Mouse (Mus musculus): Measurements from ENCODE around the gene Zfp810. TPM values are rescaled to one million over a fixed set of nuclear protein-coding genes. Genes with fewer than 3 reads are reported as not detected.
A peak's percentile ranks its signal among the peaks of the same experiment; 100 is the strongest.

The Zfp810 gene
- polyA plus RNA-seq (2015; fragmentation: Nextera tagmentation; extraction: Ambion mirVana), result 13.3 and 14.7 TPM in 2 replicates

- H3K4me3 ChIP-seq (ENCODE audit: low read length), result peak within 1 kb of the TSS; percentile 69
- H3K9ac ChIP-seq (ENCODE audit: low read length), result peak within 1 kb of the TSS; percentile 85
- H3K4me2 ChIP-seq (ENCODE audit: low read depth, low read length), result peak within 1 kb of the TSS; percentile 92
- peak within 1 kb of the TSS; percentile 57 for H3K27ac ChIP-seq (ENCODE audit: low read length)
- H3K36me3 ChIP-seq (ENCODE audit: control insufficient read depth, insufficient read depth), result peaks cover 20% of the 10 kb centered on the region
- H3K27me3 ChIP-seq (ENCODE audit: control insufficient read depth, insufficient read depth, low read length), result no peaks in the 10 kb centered on the region
- H3K4me1 ChIP-seq (ENCODE audit: control insufficient read depth, insufficient read depth, low read length), result peaks cover 8% of the 10 kb centered on the region
- under 1% methylated on average over 56 of the region's 56 CpGs for WGBS
- ATAC-seq (replicated peaks; ENCODE audit: extremely low read depth, insufficient read depth, low FRiP score), result peak; percentile 99
- H3K9me3 ChIP-seq (replicated peaks; ENCODE audit: control insufficient read depth, low read length), result peaks cover 16% of the 10 kb centered on the region
These were observed at the start of gene Zfp810 for GRCm38 (mm10) chr9:22307156-22307919. Gene Zfp810 (minus strand): TSS chr9:22307648.

GRCm38 (mm10) chr9:22355919-22356318 is 48.5 kb upstream of the Zfp810 start:
- Histone ChIP-seq H3K4me3 (ENCODE audit: low read length) (no peak overlapping the region), H3K9me3 (replicated peaks; ENCODE audit: control insufficient read depth, low read length) (no peaks in the 10 kb centered on the region), H3K36me3 (ENCODE audit: control insufficient read depth, insufficient read depth) (peaks cover 57% of the 10 kb centered on the region), H3K9ac (ENCODE audit: low read length) (no peak overlapping the region), H3K27ac (ENCODE audit: low read length) (no peak overlapping the region), H3K4me2 (ENCODE audit: low read depth, low read length) (no peak overlapping the region), H3K27me3 (ENCODE audit: control insufficient read depth, insufficient read depth, low read length) (no peaks in the 10 kb centered on the region), H3K4me1 (ENCODE audit: control insufficient read depth, insufficient read depth, low read length) (no peaks in the 10 kb centered on the region)
- 92% methylated on average over 3 of the region's 3 CpGs for WGBS
- no peak for ATAC-seq (replicated peaks; ENCODE audit: extremely low read depth, insufficient read depth, low FRiP score)

- no peak for ATAC-seq (replicated peaks; ENCODE audit: extremely low read depth, insufficient read depth, low FRiP score)
- no peak overlapping the region for H3K4me2 ChIP-seq (ENCODE audit: low read depth, low read length)
- no peaks in the 10 kb centered on the region for H3K9me3 ChIP-seq (replicated peaks; ENCODE audit: control insufficient read depth, low read length)
- H3K4me3 ChIP-seq (ENCODE audit: low read length), result no peak overlapping the region
- peaks cover 39% of the 10 kb centered on the region for H3K36me3 ChIP-seq (ENCODE audit: control insufficient read depth, insufficient read depth)
- H3K27me3 ChIP-seq (ENCODE audit: control insufficient read depth, insufficient read depth, low read length), result no peaks in the 10 kb centered on the region
- no peaks in the 10 kb centered on the region for H3K4me1 ChIP-seq (ENCODE audit: control insufficient read depth, insufficient read depth, low read length)
- H3K9ac ChIP-seq (ENCODE audit: low read length), result no peak overlapping the region
- 83% methylated on average over 5 of the region's 5 CpGs for WGBS
- no peak overlapping the region for H3K27ac ChIP-seq (ENCODE audit: low read length)
These were observed 46.5 kb upstream of the Zfp810 start for GRCm38 (mm10) chr9:22353901-22354300.

GRCm38 (mm10) chr9:22353465-22353864 is 46.0 kb upstream of the Zfp810 start:
- Histone ChIP-seq H3K9me3 (replicated peaks; ENCODE audit: control insufficient read depth, low read length) (no peaks in the 10 kb centered on the region), H3K4me3 (ENCODE audit: low read length) (no peak overlapping the region), H3K9ac (ENCODE audit: low read length) (no peak overlapping the region), H3K36me3 (ENCODE audit: control insufficient read depth, insufficient read depth) (peaks cover 35% of the 10 kb centered on the region), H3K4me2 (ENCODE audit: low read depth, low read length) (no peak overlapping the region), H3K4me1 (ENCODE audit: control insufficient read depth, insufficient read depth, low read length) (no peaks in the 10 kb centered on the region), H3K27me3 (ENCODE audit: control insufficient read depth, insufficient read depth, low read length) (no peaks in the 10 kb centered on the region), H3K27ac (ENCODE audit: low read length) (no peak overlapping the region)
- 95% methylated on average over 5 of the region's 5 CpGs for WGBS
- no peak for ATAC-seq (replicated peaks; ENCODE audit: extremely low read depth, insufficient read depth, low FRiP score)

DNA sequence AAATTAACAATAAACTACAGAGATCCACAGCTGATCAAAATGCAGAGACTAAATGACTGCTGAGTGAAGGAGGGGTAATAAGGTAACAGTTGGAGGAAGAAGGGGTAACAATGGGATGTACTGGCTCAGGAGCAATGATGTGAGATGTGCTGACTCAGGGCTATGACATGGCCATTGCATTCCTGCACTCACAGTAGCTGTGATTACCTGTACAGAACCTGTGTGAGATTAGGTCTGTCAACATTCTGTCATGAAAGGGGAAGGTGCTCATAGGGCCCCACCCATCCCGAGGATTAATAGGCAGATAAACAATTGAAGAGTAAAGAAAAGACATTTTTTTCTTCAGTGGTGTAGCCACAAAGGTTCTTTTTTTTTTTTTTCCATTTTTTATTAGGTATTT is 32.9 kb upstream of the Zfp810 start:
- 81% methylated on average over 1 of the region's 1 CpGs for WGBS
- H3K36me3 ChIP-seq (ENCODE audit: control insufficient read depth, insufficient read depth), result peaks cover 53% of the 10 kb centered on the region
- no peak overlapping the region for H3K9ac ChIP-seq (ENCODE audit: low read length)
- no peaks in the 10 kb centered on the region for H3K9me3 ChIP-seq (replicated peaks; ENCODE audit: control insufficient read depth, low read length)
- H3K27ac ChIP-seq (ENCODE audit: low read length), result no peak overlapping the region
- no peak overlapping the region for H3K4me2 ChIP-seq (ENCODE audit: low read depth, low read length)
- H3K4me1 ChIP-seq (ENCODE audit: control insufficient read depth, insufficient read depth, low read length), result no peaks in the 10 kb centered on the region
- H3K4me3 ChIP-seq (ENCODE audit: low read length), result no peak overlapping the region
- ATAC-seq (replicated peaks; ENCODE audit: extremely low read depth, insufficient read depth, low FRiP score), result no peak
- no peaks in the 10 kb centered on the region for H3K27me3 ChIP-seq (ENCODE audit: control insufficient read depth, insufficient read depth, low read length)

DNA sequence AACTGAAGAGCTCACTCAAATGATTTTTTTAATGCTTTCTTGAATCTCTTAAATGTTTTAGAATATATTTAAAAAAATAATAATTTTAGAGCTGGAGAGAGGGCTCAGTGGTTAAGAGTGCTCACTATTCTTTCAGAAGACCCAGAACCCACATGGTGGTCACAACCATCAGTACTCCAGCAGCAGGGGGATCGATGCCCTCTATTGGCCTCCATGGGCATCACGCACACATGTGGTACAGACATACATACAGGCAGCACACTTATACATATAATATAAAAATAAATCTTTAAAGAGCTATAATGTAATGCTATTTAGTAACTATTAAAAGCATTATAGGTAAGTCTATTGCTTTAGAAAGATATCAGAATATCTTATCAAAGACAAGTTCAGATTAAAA is 29.8 kb upstream of the Zfp810 start:
- Histone ChIP-seq H3K36me3 (ENCODE audit: control insufficient read depth, insufficient read depth) (peaks cover 62% of the 10 kb centered on the region), H3K4me1 (ENCODE audit: control insufficient read depth, insufficient read depth, low read length) (no peaks in the 10 kb centered on the region), H3K9me3 (replicated peaks; ENCODE audit: control insufficient read depth, low read length) (no peaks in the 10 kb centered on the region), H3K9ac (ENCODE audit: low read length) (no peak overlapping the region), H3K27me3 (ENCODE audit: control insufficient read depth, insufficient read depth, low read length) (no peaks in the 10 kb centered on the region), H3K4me3 (ENCODE audit: low read length) (no peak overlapping the region), H3K4me2 (ENCODE audit: low read depth, low read length) (no peak overlapping the region), H3K27ac (ENCODE audit: low read length) (no peak overlapping the region)
- WGBS, result 100% methylated on average over 2 of the region's 2 CpGs
- ATAC-seq (replicated peaks; ENCODE audit: extremely low read depth, insufficient read depth, low FRiP score), result no peak

DNA sequence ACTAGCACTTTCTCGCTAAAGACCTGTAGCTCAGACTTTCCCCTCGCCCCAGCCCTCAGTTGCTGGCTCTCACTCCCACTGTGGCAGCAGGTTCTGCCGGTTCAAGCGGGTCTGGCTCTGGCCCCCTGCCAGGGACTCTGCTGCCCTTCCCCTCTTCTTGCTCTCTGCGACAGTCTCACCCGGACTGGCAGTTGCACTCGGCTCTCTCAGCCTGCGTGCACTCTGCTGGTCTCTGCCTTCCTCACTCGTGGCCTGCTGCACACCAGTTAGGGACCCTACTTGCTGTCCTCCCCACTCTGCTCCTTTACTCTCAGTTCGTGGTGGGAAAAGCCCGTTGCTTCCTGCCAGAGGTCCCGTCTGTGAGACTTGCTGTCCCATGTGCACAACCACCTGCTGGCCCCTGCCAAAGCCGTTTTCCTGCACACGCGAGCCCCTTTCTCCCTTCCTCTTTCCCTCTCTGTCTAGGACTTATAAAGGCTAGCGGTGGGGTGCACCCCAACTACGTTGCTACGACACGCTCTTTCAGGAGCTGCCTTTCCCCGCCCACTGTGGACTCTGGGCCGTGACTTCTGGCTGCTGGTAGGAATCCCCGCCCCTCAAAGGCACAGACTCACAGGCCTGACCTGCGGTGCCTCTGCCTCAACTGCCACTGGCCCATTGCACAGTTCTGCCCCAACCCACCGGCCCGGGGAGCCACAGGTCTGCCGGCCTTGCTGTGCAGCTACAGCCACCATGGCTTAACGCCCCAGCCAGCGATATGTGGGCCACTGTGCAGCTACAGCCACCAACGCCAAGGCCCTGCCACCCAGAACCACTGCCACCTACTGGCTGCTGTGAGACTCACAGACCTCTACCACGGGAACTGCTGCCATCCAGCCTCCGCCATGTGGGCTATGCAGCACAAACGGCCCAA is 20.3 kb upstream of the Zfp810 start:
- under 1% methylated on average over 32 of the region's 32 CpGs for WGBS
- peak overlapping the region; percentile 67 for H3K9ac ChIP-seq (ENCODE audit: low read length)
- peak overlapping the region; percentile 68 for H3K27ac ChIP-seq (ENCODE audit: low read length)
- peaks cover 4% of the 10 kb centered on the region; the same call in 1 of the 2 replicates for H3K36me3 ChIP-seq (ENCODE audit: control insufficient read depth, insufficient read depth)
- no peaks in the 10 kb centered on the region for H3K27me3 ChIP-seq (ENCODE audit: control insufficient read depth, insufficient read depth, low read length)
- peak overlapping the region; percentile 76 for H3K4me2 ChIP-seq (ENCODE audit: low read depth, low read length)
- H3K4me1 ChIP-seq (ENCODE audit: control insufficient read depth, insufficient read depth, low read length), result peaks cover 9% of the 10 kb centered on the region
- peak; percentile 93 for ATAC-seq (replicated peaks; ENCODE audit: extremely low read depth, insufficient read depth, low FRiP score)
- H3K9me3 ChIP-seq (replicated peaks; ENCODE audit: control insufficient read depth, low read length), result no peaks in the 10 kb centered on the region
- H3K4me3 ChIP-seq (ENCODE audit: low read length), result peak overlapping the region; percentile 63

DNA sequence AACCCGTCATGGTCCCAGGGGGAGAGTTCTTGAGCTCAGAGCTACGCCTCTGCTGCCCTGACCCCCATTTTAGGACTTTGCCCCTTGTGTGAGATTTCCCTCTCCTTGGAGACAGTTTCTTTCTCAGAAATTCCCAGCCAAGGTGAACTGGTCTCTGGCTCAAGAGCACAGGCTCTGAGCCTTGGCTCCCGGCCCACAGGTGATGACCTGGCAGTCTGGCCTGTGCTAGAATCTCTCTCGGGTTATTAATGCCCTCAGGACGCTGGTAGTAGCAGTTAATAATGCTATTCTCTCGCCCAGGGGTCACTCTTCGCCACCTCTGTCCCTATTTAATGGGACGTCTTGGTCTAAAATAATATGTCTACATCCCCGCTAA is 19.6 kb upstream of the Zfp810 start:
- Histone ChIP-seq H3K27me3 (ENCODE audit: control insufficient read depth, insufficient read depth, low read length) (no peaks in the 10 kb centered on the region), H3K4me1 (ENCODE audit: control insufficient read depth, insufficient read depth, low read length) (peaks cover 9% of the 10 kb centered on the region), H3K4me2 (ENCODE audit: low read depth, low read length) (peak overlapping the region; percentile 76), H3K27ac (ENCODE audit: low read length) (peak overlapping the region; percentile 68), H3K4me3 (ENCODE audit: low read length) (peak overlapping the region; percentile 63), H3K36me3 (ENCODE audit: control insufficient read depth, insufficient read depth) (peaks cover under 1% of the 10 kb centered on the region; the same call in 1 of the 2 replicates), H3K9me3 (replicated peaks; ENCODE audit: control insufficient read depth, low read length) (no peaks in the 10 kb centered on the region), H3K9ac (ENCODE audit: low read length) (peak overlapping the region; percentile 67)
- WGBS, result 22% methylated on average over 9 of the region's 9 CpGs
- no peak for ATAC-seq (replicated peaks; ENCODE audit: extremely low read depth, insufficient read depth, low FRiP score)

DNA sequence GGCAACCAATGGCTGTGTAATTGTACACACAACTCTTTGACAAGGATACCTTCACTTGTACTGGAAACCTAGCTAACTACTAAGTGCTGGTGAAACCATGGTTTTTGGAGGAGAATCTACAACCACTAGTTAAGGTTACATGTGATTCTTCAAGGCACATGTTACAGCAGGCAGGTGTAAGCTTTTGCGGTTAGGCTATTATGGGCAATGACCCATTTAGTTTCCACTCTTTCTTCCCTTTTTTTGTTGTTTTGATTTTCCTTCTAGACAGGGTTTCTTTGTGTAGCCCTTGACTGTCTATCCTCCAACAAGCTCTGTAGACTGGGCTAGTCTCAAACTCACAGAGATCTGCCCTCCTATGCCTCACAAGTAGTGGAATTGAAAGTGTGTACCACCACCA is 17.1 kb upstream of the Zfp810 start:
- no peak overlapping the region for H3K4me2 ChIP-seq (ENCODE audit: low read depth, low read length)
- H3K36me3 ChIP-seq (ENCODE audit: control insufficient read depth, insufficient read depth), result no peaks in the 10 kb centered on the region
- peaks cover 9% of the 10 kb centered on the region for H3K4me1 ChIP-seq (ENCODE audit: control insufficient read depth, insufficient read depth, low read length)
- H3K27ac ChIP-seq (ENCODE audit: low read length), result no peak overlapping the region
- no peak overlapping the region for H3K9ac ChIP-seq (ENCODE audit: low read length)
- WGBS, result 93% methylated on average over 1 of the region's 1 CpGs
- no peaks in the 10 kb centered on the region for H3K27me3 ChIP-seq (ENCODE audit: control insufficient read depth, insufficient read depth, low read length)
- H3K9me3 ChIP-seq (replicated peaks; ENCODE audit: control insufficient read depth, low read length), result no peaks in the 10 kb centered on the region
- no peak overlapping the region for H3K4me3 ChIP-seq (ENCODE audit: low read length)
- ATAC-seq (replicated peaks; ENCODE audit: extremely low read depth, insufficient read depth, low FRiP score), result no peak
